Mouse (Mus musculus) lung, adult 2 months (tissue): ENCODE measurements around the gene Snx33.

Source experiments
- CTCF ChIP-seq: fragments of 200-500 bp; IDR thresholded peaks from 2 replicates; pipeline ENCODE4 v1.5.1; 2011; ENCODE audit warnings: mild to moderate bottlenecking, low read length, control low read depth; ENCODE audit not compliant: insufficient read depth
- POLR2A ChIP-seq: fragments of 200-500 bp; IDR thresholded peaks from 2 replicates; pipeline ENCODE4 v1.6.1; 2011; ENCODE audit warnings: low read depth, mild to moderate bottlenecking, control low read depth, low read length, borderline replicate concordance; ENCODE audit errors: extremely low read depth

DNA sequence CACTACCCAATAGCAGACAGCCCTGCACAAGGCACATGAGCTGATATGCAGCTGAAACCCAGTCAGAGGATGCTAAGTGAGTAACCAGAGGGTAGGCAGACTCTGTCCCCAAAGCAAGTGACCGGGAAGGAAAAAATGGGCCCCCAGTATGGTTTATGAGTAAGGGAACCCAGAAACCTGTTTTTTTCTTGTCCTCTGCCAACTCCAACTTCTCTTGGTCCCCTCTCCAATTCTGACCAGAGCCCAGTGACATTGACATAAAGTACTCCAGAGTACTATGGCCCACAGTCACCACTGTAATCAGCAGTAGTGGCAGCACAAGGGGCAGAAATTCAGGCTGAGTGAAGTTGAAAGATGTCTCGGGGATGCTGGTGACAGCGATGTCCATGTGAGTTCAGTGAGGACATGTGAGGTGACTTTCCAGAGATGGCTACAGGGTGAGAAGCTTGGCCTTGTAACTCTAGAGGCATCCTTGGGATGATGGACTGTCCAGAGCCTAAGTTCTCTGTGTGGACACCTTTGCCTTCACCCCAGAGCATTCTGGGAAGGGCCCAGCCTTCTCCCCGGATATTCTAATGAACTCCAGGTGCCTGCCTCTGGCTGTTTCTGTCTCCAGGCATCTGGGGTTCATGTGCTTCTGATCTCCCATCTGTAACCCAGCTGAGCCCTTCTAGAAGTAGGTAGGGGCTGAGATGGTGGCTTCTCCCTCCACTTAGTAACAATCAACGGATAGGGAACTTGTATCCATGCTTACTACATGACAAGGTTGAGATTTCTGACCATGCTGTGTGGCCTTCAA, 55.9 kb downstream of the Snx33 start:
- TF ChIP-seq CTCF (no peak), POLR2A (no peak)
